Mouse (Mus musculus): ENCODE data around the gene Fmo3. TPM values are rescaled to one million over a fixed set of nuclear protein-coding genes. Genes with fewer than 3 reads are reported as not detected.

The Fmo3 gene
- polyA plus RNA-seq, 1 experiment from 2014 or later, result not detected

DNA sequence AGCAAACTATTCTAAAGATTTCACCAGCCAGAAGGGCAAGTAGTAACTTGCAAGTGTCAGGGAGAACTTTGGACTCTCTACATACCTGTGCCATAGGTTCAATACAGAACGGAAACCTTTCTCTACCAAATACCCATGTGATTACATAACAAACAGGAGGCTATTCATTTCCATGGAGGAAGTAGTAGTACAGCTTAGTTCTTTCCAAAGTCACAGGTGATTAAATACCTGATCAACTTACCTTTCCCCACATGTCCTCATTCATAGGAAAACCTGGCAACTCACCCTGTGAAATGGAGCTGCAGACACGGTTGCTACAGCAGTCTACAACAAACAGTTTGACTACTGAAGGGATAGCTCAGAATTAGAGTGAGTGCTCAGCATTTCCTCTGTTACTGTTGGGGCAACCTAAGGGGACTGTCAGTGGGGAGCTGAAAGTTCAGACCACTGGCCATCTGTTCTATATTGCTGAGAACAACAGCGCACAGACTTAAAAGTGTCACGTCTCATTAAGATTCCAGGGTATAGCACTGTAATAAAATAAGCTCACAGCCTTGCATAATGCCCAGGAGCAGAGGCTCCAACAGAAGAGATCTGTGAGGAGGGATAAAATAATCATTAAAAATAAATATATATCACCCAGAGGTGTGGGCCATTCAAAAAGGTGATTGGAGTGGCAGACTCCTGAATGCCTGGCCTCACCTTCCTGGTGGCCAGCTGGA, 37.3 kb downstream of the Fmo3 start:
- Histone ChIP-seq H3K4me2 (no peak overlapping the region), H3K27me3 (no peaks in the 10 kb centered on the region), H3K9ac (no peak overlapping the region), H3K4me3 (no peak overlapping the region), H3K36me3 (ENCODE audit: poor library complexity, severe bottlenecking) (no peaks in the 10 kb centered on the region), H3K9me3 (replicated peaks) (no peaks in the 10 kb centered on the region), H3K27ac (no peak overlapping the region), H3K4me1 (no peaks in the 10 kb centered on the region)
- peak; percentile 38; the same call in 1 of the 2 replicates for ATAC-seq
- WGBS, result 75% methylated on average over 4 of the region's 4 CpGs

DNA sequence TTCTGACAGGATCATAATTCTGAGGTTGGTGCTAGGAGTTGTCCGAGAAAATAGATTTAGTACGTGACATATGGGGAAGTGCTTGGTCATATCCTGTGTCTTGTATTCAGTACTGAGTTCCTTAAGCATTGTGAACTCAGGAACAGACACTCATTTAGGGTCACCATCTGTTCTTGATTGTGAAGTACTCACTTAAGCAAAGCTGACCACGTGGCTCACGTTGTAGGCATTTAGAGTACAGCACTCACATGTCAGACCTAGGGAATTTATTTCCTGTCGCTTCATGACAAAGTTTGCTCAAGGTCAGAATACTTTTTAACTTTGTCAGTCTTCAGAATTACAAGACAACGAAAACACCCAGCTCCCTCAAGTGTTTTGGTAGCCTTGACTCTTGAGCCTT, 40.6 kb downstream of the Fmo3 start:
- no peaks in the 10 kb centered on the region for H3K9me3 ChIP-seq (replicated peaks)
- no peak overlapping the region for H3K27ac ChIP-seq
- H3K36me3 ChIP-seq (ENCODE audit: poor library complexity, severe bottlenecking), result no peaks in the 10 kb centered on the region
- H3K4me2 ChIP-seq, result no peak overlapping the region
- H3K4me1 ChIP-seq, result no peaks in the 10 kb centered on the region
- whole genome bisulfite sequencing, result 81% methylated on average over 6 of the region's 6 CpGs
- H3K9ac ChIP-seq, result no peak overlapping the region
- ATAC-seq, result no peak
- H3K4me3 ChIP-seq, result no peak overlapping the region
- H3K27me3 ChIP-seq, result no peaks in the 10 kb centered on the region

DNA sequence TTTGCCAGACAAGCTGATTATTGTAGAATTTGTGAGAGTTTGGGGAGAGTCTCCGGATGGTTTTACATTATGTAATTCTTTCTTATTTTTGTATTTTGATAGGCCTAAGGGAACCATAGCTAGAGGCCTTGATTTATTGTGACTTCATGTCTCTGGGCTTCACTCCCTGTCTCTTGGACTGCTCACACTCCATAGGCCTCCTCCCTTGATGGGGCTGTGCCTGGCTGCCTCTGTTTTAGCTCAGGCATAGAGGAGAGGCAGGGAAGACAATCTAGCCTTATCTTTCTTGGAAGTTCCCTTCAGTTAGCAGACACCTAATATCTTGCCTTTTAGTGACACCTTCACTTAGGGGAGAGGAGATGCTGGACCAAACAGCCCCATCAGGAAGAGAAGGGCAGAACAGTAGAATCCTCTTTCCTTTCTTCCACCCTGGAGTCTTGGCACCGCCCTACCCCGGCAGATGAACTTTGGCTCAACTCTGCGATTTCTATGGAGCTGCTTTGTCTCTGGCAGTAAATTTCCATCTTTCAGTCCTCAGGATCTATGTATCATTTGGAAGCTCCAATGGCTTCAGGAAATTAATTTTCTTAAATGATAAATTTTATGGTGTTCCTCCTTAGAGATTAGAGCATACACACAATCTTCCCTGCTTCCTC, 45.5 kb downstream of the Fmo3 start:
- no peak for ATAC-seq
- Histone ChIP-seq H3K4me1 (no peaks in the 10 kb centered on the region), H3K4me3 (no peak overlapping the region), H3K9ac (no peak overlapping the region), H3K36me3 (ENCODE audit: poor library complexity, severe bottlenecking) (no peaks in the 10 kb centered on the region), H3K4me2 (no peak overlapping the region), H3K27me3 (no peaks in the 10 kb centered on the region), H3K9me3 (replicated peaks) (no peaks in the 10 kb centered on the region), H3K27ac (no peak overlapping the region)
- 91% methylated on average over 4 of the region's 4 CpGs for WGBS

DNA sequence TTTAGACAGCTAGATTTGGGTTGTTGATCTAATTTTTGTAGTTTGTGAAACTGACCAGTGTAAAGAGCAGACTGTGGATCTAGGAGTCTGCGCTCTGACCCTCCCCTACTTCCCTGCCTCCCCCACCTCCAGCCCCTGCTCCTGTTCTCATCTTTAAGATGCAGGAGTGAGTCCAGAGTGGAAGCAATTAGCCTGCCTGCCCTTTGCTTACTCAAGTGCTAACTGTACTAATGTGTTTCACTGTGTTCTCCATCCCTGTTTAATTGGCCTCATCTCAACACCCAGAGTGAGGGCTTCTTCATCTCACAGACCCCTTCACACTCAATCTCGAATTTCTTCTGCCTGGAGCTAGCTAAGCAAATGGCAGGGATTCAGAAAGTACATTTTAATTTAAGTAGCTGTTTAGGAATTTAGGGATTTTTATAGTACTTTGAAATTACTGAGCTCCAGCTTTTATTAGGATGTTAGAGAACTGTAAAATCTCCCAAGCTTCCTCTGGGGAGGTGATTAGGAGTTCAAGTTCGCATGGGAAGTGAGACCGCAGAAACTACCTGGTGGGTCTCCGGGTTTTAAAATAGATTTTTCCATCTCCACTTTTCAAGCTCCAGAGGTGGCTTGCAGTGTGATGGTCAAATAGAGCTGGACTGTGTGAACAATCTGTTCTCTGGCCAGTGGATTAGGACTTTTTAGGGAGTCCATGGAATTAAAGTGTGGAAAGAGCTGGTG, 46.2 kb downstream of the Fmo3 start:
- Histone ChIP-seq H3K27me3 (no peaks in the 10 kb centered on the region), H3K4me1 (no peaks in the 10 kb centered on the region), H3K4me2 (no peak overlapping the region), H3K9me3 (replicated peaks) (no peaks in the 10 kb centered on the region), H3K9ac (no peak overlapping the region), H3K36me3 (ENCODE audit: poor library complexity, severe bottlenecking) (no peaks in the 10 kb centered on the region), H3K27ac (no peak overlapping the region), H3K4me3 (no peak overlapping the region)
- 77% methylated on average over 5 of the region's 5 CpGs for WGBS
- no peak for ATAC-seq

DNA sequence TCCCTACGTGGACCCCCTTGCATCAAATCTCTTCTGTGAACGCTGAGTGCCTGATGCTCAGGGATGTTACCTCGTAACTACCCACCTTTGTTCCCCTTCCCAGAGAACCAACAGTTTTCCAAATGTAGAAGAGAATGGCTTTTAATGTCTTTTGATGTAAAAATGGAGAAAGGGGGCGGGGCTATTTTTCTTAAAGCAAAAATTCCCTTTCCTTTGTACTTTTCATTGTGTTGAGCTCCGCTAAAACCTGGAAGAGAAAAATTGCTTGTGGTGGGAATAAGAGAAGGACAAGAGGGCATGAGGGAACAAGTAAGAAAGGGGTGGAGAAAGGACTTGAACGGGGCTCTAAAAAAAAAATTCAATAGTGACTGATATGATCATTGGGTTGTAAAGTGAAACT, 46.9 kb downstream of the Fmo3 start, which contains the start of gene Fmo6:
Gene Fmo6, minus strand, starts transcription at position 101 of the 400 bp plus-strand sequence.
- 85% methylated on average over 6 of the region's 6 CpGs for WGBS
- H3K4me3 ChIP-seq, result no peak within 1 kb of the TSS

DNA sequence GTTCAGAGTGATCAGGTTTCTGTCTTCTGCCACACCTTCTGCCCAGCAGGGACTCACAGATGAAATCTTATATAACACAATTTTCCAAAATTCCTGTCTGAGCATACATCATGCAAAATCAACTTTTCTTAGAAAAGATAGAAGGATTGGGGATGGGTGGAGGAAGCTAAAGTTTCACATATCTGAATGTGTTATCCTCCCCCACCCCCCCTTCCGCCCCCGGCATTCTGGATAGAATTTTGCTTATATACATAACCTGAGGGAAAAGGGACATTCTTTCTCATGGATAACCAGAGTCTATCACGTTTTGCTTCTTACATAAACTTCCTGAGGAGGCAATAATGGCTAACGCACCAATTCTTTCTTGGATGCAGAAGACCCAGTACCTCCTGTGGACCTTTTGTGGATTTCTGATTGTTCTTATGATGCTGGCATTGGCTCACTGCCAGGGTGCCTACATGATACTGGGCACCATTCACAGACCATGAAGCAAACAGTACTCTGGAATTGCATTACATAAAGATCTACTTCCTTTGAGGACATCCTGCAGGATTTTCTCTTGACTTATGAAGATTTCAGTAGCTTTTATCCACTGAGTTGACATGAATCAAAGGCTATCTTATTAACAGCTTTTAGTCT, 49.8 kb downstream of the Fmo3 start:
- WGBS, result 76% methylated on average over 4 of the region's 4 CpGs
- H3K4me1 ChIP-seq, result no peaks in the 10 kb centered on the region
- ATAC-seq, result no peak

More for the DNA sequence above, 46.9 kb downstream of the Fmo3 start, which contains the start of gene Fmo6:
- H3K4me1 ChIP-seq, result no peaks in the 10 kb centered on the region
- no peak for ATAC-seq
- no peak within 1 kb of the TSS for H3K4me2 ChIP-seq
- no peaks in the 10 kb centered on the region for H3K9me3 ChIP-seq (replicated peaks)
- no peaks in the 10 kb centered on the region for H3K36me3 ChIP-seq (ENCODE audit: poor library complexity, severe bottlenecking)
- H3K9ac ChIP-seq, result no peak within 1 kb of the TSS
- no peaks in the 10 kb centered on the region for H3K27me3 ChIP-seq
- no peak within 1 kb of the TSS for H3K27ac ChIP-seq

DNA sequence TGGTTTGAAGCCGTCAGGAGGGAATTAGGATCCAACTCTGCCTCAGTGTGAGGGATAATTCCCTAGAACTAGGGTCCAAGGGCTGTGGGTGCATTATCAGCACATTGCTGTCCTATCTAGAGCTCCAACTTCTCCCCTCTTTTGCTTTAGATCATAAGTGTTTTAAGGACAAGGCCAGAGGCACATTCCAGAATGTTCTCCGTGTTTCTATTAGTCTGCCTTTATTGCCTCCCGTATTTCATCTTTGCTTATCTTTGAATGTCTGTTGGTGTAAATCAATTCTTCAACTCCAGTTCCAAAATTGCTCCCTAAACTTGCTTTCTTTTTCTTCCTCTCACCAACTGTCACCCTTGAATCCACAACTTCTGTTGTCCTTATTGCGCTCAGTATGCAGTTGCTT, 51.9 kb downstream of the Fmo3 start:
- H3K4me2 ChIP-seq, result no peak overlapping the region
- no peak overlapping the region for H3K4me3 ChIP-seq
- H3K9me3 ChIP-seq (replicated peaks), result no peaks in the 10 kb centered on the region
- ATAC-seq, result no peak
- WGBS, result 92% methylated on average over 4 of the region's 4 CpGs
- H3K27ac ChIP-seq, result no peak overlapping the region
- no peaks in the 10 kb centered on the region for H3K36me3 ChIP-seq (ENCODE audit: poor library complexity, severe bottlenecking)
- no peak overlapping the region for H3K9ac ChIP-seq
- H3K4me1 ChIP-seq, result no peaks in the 10 kb centered on the region
- no peaks in the 10 kb centered on the region for H3K27me3 ChIP-seq

More for the DNA sequence above, 49.8 kb downstream of the Fmo3 start:
- H3K9ac ChIP-seq, result no peak overlapping the region
- H3K4me2 ChIP-seq, result no peak overlapping the region
- H3K27ac ChIP-seq, result no peak overlapping the region
- no peaks in the 10 kb centered on the region for H3K27me3 ChIP-seq
- no peaks in the 10 kb centered on the region for H3K9me3 ChIP-seq (replicated peaks)
- no peak overlapping the region for H3K4me3 ChIP-seq
- H3K36me3 ChIP-seq (ENCODE audit: poor library complexity, severe bottlenecking), result no peaks in the 10 kb centered on the region

DNA sequence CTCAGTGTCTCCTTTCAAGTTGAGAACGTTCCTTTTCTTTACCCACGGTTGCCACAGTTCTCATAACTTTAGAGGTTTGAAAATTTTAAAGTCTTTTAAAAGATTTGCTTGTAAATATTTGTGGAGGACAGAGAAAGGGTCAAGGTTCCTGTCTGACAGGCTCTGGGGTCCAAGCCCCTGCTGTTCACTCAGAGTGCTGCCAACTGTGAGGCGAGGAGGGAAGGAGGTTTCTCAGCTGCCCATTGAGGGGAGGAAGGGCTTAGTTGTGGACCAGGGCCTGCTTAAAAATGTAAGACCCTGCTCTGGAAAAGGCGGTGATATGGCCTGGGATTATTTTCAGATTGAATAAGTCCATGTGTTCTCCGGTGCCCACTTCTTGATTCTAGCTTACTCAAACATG, 52.4 kb downstream of the Fmo3 start:
- H3K4me1 ChIP-seq, result no peaks in the 10 kb centered on the region
- H3K9me3 ChIP-seq (replicated peaks), result no peaks in the 10 kb centered on the region
- H3K4me3 ChIP-seq, result no peak overlapping the region
- H3K27ac ChIP-seq, result no peak overlapping the region
- no peaks in the 10 kb centered on the region for H3K36me3 ChIP-seq (ENCODE audit: poor library complexity, severe bottlenecking)
- no peak overlapping the region for H3K4me2 ChIP-seq
- H3K9ac ChIP-seq, result no peak overlapping the region
- no peak for ATAC-seq
- 85% methylated on average over 5 of the region's 5 CpGs for WGBS
- no peaks in the 10 kb centered on the region for H3K27me3 ChIP-seq

DNA sequence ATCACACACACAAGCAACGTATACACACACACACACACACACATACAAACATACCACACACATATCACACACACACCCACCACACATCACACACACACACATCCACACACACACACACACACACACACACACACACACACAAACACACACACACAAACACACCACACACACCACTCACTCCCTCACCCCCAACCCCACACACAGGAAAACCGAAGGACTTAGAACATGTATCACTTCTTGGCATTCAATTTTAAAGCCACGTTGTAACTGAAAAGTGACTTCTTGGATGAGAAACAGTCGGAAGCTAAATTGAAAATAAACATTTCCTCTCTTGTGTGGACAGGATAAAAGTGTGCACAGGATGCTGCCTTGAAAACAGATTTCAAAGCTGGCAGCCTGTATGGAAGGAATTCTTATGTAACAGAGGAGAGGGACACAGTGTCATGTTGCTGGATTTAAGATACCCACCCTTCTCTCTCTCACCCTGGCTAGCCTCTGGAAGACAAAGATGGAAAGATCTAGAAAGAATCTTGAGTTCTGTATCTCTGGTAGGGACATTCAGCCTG, 52.9 kb downstream of the Fmo3 start:
- no peaks in the 10 kb centered on the region for H3K9me3 ChIP-seq (replicated peaks)
- H3K9ac ChIP-seq, result no peak overlapping the region
- H3K27me3 ChIP-seq, result no peaks in the 10 kb centered on the region
- H3K4me3 ChIP-seq, result no peak overlapping the region
- no peaks in the 10 kb centered on the region for H3K4me1 ChIP-seq
- WGBS, result 93% methylated on average over 4 of the region's 4 CpGs
- ATAC-seq, result no peak
- no peak overlapping the region for H3K27ac ChIP-seq
- H3K4me2 ChIP-seq, result no peak overlapping the region
- no peaks in the 10 kb centered on the region for H3K36me3 ChIP-seq (ENCODE audit: poor library complexity, severe bottlenecking)

DNA sequence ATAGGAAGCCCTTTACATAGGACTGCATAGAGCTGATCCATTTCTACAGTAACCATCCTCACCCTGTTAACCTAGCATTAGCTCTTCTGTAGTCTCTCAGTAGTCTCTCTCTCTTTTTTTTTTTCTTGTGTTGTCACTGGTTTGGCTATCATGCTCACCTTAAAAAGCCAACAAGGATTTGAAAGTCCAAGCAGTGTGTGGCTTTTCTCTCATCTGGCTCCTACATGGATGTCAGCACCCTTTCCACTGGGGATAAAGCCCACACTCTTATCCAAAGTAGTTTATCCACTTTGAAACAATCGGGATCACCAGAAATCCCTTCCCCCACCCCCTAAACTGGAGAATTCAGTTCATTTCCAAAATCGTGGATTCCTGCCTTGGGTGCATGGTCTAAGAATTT, 53.7 kb downstream of the Fmo3 start:
- ATAC-seq, result no peak
- Histone ChIP-seq H3K9me3 (replicated peaks) (no peaks in the 10 kb centered on the region), H3K27ac (no peak overlapping the region), H3K9ac (no peak overlapping the region), H3K4me1 (no peaks in the 10 kb centered on the region), H3K4me3 (no peak overlapping the region), H3K4me2 (no peak overlapping the region), H3K27me3 (no peaks in the 10 kb centered on the region), H3K36me3 (ENCODE audit: poor library complexity, severe bottlenecking) (no peaks in the 10 kb centered on the region)
- WGBS, result 63% methylated on average over 2 of the region's 2 CpGs

DNA sequence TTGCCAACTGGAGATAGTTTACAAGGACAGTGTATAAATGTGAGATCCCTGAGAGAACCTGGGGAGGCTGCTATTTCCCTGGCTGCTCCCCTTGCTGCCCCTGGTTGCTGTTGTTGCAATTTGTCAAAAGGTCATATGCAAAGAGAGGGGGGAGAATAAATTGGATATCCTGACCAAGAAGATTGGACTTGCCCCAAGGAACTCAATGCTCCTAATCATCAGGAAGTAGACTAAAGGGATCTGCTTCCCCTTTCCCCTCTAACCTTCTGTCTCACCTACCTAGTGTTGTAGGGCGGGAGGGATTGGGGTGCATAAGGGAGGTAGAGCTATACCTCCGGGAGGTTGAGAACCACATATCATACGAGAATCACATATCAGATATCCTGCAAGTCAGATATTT, 55.2 kb downstream of the Fmo3 start:
- H3K9me3 ChIP-seq (replicated peaks), result no peaks in the 10 kb centered on the region
- H3K4me3 ChIP-seq, result no peak overlapping the region
- no peak overlapping the region for H3K4me2 ChIP-seq
- no peaks in the 10 kb centered on the region for H3K36me3 ChIP-seq (ENCODE audit: poor library complexity, severe bottlenecking)
- H3K27ac ChIP-seq, result no peak overlapping the region
- H3K9ac ChIP-seq, result no peak overlapping the region
- no peaks in the 10 kb centered on the region for H3K4me1 ChIP-seq
- ATAC-seq, result no peak
- 90% methylated on average over 3 of the region's 3 CpGs for WGBS
- no peaks in the 10 kb centered on the region for H3K27me3 ChIP-seq

DNA sequence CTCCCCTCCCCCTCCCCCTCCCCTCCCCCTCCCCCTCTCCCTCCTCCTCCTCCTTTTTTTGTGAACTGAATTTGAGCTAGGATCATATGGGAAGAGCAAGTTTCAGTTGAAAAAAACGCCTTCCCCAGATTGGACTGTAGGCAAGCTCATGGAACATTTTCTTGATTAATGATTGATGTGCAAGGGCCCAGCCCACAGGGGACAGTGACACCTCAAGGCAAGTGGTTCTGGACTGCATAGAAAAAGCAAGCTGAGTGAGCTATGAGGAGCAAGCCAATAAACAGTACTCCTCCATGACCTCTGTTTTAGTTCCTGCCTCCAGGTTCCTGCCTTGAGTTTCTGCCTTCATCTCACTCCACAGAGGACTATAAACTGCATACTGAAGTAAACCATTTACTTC, 59.2 kb downstream of the Fmo3 start:
- ATAC-seq, result no peak
- WGBS, result 75% methylated on average over 1 of the region's 1 CpGs
- Histone ChIP-seq H3K36me3 (ENCODE audit: poor library complexity, severe bottlenecking) (no peaks in the 10 kb centered on the region), H3K27ac (no peak overlapping the region), H3K9me3 (replicated peaks) (no peaks in the 10 kb centered on the region), H3K4me2 (no peak overlapping the region), H3K9ac (no peak overlapping the region), H3K4me1 (no peaks in the 10 kb centered on the region), H3K4me3 (no peak overlapping the region), H3K27me3 (no peaks in the 10 kb centered on the region)
